Mouse (Mus musculus) C2C12 (cell line): ENCODE data around the gene Neurog1. TPM values are rescaled to one million over a fixed set of nuclear protein-coding genes. Genes with fewer than 3 reads are reported as not detected.

Experiments
- H3K27me3 ChIP-seq: one replicate; pipeline ENCODE4 v1.6.1; 2011; ENCODE audit not compliant: control insufficient read depth, insufficient read depth, insufficient read length
- H3K36me3 ChIP-seq: one replicate; pipeline ENCODE4 v1.6.1; 2011; ENCODE audit not compliant: control insufficient read depth, insufficient read depth
- H3K4me3 ChIP-seq: one replicate; pipeline ENCODE4 v1.5.1; 2011; ENCODE audit warnings: mild to moderate bottlenecking, control low read depth; ENCODE audit not compliant: poor library complexity, insufficient read depth, severe bottlenecking
- H3K79me2 ChIP-seq: one replicate; pipeline ENCODE4 v1.6.1; 2011; ENCODE audit not compliant: control insufficient read depth, insufficient read depth
- H3K79me3 ChIP-seq: one replicate; pipeline ENCODE4 v1.6.1; 2011; ENCODE audit warnings: low read depth, control low read depth
- H3ac ChIP-seq: one replicate; pipeline ENCODE3; 2011; ENCODE audit warnings: low read depth; ENCODE audit not compliant: control insufficient read depth, insufficient read length
- CEBPB ChIP-seq: IDR thresholded peaks from one replicate; pipeline ENCODE4 v1.6.1; 2011; ENCODE audit warnings: low read depth, mild to moderate bottlenecking, control low read depth, moderate library complexity
- CTCF ChIP-seq: IDR thresholded peaks from one replicate; pipeline ENCODE4 v1.5.1; 2011; ENCODE audit not compliant: control insufficient read depth, insufficient read depth, insufficient read length
- FOSL1 ChIP-seq: IDR thresholded peaks from one replicate; pipeline ENCODE4 v1.8.0; 2011; ENCODE audit warnings: mild to moderate bottlenecking, low read length; ENCODE audit not compliant: poor library complexity, insufficient read depth, severe bottlenecking
- MAX ChIP-seq: IDR thresholded peaks from one replicate; pipeline ENCODE4 v1.6.1; 2011; ENCODE audit warnings: mild to moderate bottlenecking, control low read depth
- MYOD1 ChIP-seq: IDR thresholded peaks from one replicate; pipeline ENCODE4 v1.6.1; 2011; ENCODE audit warnings: low read depth; ENCODE audit not compliant: control insufficient read depth, insufficient read length
- MYOG ChIP-seq: IDR thresholded peaks from one replicate; pipeline ENCODE4 v1.6.1; 2011; ENCODE audit not compliant: control insufficient read depth, insufficient read length; ENCODE audit errors: extremely low read depth
- USF1 ChIP-seq: IDR thresholded peaks from one replicate; pipeline ENCODE4 v1.6.1; 2011; ENCODE audit warnings: low read depth, mild to moderate bottlenecking, control low read depth, moderate library complexity
- polyA plus RNA-seq: library from polyadenylated mRNA; unstranded; fragments of >200 nt; fragmentation: generic; extraction: Trizol; gene quantifications from one replicate; pipeline ENCODE4 v1.2.1, GENCODE M21; 2012; ENCODE audit warnings: missing spikeins

Gene Neurog1
- polyA plus RNA-seq, 1 experiment: not detected

- H3K4me3 ChIP-seq: no peak overlapping the region
- H3ac ChIP-seq: no peak overlapping the region
- H3K79me2 ChIP-seq: no peaks in the 10 kb centered on the region
- no peaks in the 10 kb centered on the region for H3K36me3 ChIP-seq
- peaks cover 47% of the 10 kb centered on the region for H3K27me3 ChIP-seq
- H3K79me3 ChIP-seq: no peaks in the 10 kb centered on the region
- TF ChIP-seq USF1 (no peak), MYOG (no peak), MAX (no peak)
Observed at GRCm38 (mm10) chr13:56289998-56290397, 38.0 kb upstream of the Neurog1 start.

GRCm38 (mm10) chr13:56289261-56289660 is 37.3 kb upstream of the Neurog1 start:
- no peaks in the 10 kb centered on the region for H3K36me3 ChIP-seq
- H3K4me3 ChIP-seq: no peak overlapping the region
- H3K27me3 ChIP-seq: peaks cover 42% of the 10 kb centered on the region
- H3K79me3 ChIP-seq: no peaks in the 10 kb centered on the region
- H3K79me2 ChIP-seq: no peaks in the 10 kb centered on the region
- H3ac ChIP-seq: no peak overlapping the region
- TF ChIP-seq MAX (no peak), MYOD1 (no peak), CTCF (no peak), MYOG (no peak), FOSL1 (no peak), USF1 (no peak), CEBPB (no peak)

- H3K79me2 ChIP-seq: no peaks in the 10 kb centered on the region
- no peak overlapping the region for H3ac ChIP-seq
- H3K27me3 ChIP-seq: peaks cover 40% of the 10 kb centered on the region
- TF ChIP-seq FOSL1: no peak
- no peak for TF ChIP-seq CEBPB
- no peak for TF ChIP-seq MYOG
- no peak for TF ChIP-seq MAX
- no peak for TF ChIP-seq CTCF
- TF ChIP-seq USF1: no peak
- no peak for TF ChIP-seq MYOD1
- H3K79me3 ChIP-seq: no peaks in the 10 kb centered on the region
- no peaks in the 10 kb centered on the region for H3K36me3 ChIP-seq
- no peak overlapping the region for H3K4me3 ChIP-seq
Observed at GRCm38 (mm10) chr13:56288601-56289000, 36.6 kb upstream of the Neurog1 start.

GRCm38 (mm10) chr13:56287091-56287490 is 35.1 kb upstream of the Neurog1 start:
- Histone ChIP-seq H3K27me3 (peaks cover 34% of the 10 kb centered on the region), H3K79me3 (no peaks in the 10 kb centered on the region), H3K36me3 (no peaks in the 10 kb centered on the region), H3K4me3 (no peak overlapping the region), H3K79me2 (no peaks in the 10 kb centered on the region), H3ac (no peak overlapping the region)
- TF ChIP-seq USF1: no peak
- no peak for TF ChIP-seq MYOG
- no peak for TF ChIP-seq MYOD1
- TF ChIP-seq CEBPB: no peak
- TF ChIP-seq MAX: no peak

GRCm38 (mm10) chr13:56283321-56283720 is 31.4 kb upstream of the Neurog1 start:
- H3ac ChIP-seq: no peak overlapping the region
- H3K27me3 ChIP-seq: peaks cover 26% of the 10 kb centered on the region
- H3K79me2 ChIP-seq: no peaks in the 10 kb centered on the region
- no peak overlapping the region for H3K4me3 ChIP-seq
- no peaks in the 10 kb centered on the region for H3K36me3 ChIP-seq
- no peak for TF ChIP-seq CEBPB
- TF ChIP-seq MYOD1: no peak
- TF ChIP-seq MYOG: no peak
- TF ChIP-seq CTCF: no peak
- no peak for TF ChIP-seq FOSL1
- no peak for TF ChIP-seq USF1
- no peak for TF ChIP-seq MAX
- H3K79me3 ChIP-seq: no peaks in the 10 kb centered on the region

DNA sequence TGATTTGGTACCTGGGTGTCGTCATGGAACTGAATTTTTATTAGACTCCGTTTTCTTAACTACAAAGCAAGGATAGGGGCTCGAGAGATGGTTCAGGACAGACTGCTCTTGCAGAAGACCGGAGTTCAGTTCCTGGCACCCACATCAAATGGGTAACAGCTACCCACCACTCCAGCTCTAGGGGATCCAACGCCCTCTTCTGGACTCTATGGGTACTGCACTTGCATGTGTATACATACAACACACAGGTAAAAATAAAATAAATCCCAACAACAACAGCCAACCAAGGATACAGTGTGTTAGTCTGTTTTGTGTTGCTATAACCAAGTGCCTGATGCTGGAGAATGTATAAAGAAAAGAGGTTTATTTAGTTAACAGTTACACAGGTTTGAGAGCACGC is 28.4 kb upstream of the Neurog1 start:
- H3K79me3 ChIP-seq: no peaks in the 10 kb centered on the region
- H3ac ChIP-seq: no peak overlapping the region
- H3K4me3 ChIP-seq: no peak overlapping the region
- H3K79me2 ChIP-seq: no peaks in the 10 kb centered on the region
- TF ChIP-seq CEBPB (no peak), FOSL1 (no peak), CTCF (no peak), MAX (no peak), MYOG (no peak), USF1 (no peak), MYOD1 (no peak)
- H3K36me3 ChIP-seq: no peaks in the 10 kb centered on the region
- peaks cover 19% of the 10 kb centered on the region for H3K27me3 ChIP-seq
